Mouse (Mus musculus): ENCODE data around the gene Ptbp1. TPM values are rescaled to one million over a fixed set of nuclear protein-coding genes. Genes with fewer than 3 reads are reported as not detected.

Ptbp1 gene
- polyA plus RNA-seq, 1 experiment from 2014 or later, result 202 TPM

DNA sequence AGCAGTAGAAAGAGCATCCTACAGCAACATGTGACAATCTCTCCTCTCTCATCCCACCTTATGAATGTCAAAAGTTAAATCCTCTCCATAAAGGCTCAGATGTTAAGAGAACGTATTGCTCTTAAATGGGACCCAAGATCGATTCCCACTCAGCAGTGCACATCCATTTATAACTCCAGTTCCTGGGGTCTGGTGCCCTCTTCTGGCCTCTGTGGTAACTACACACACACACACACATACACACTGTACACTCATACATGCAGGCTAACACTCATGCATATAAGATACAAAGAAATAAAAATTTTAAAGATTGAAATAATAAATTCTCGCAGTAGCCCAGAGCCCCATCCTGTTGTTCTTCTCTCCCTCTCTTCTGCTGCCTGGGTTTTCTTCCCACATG lies 17.3 kb upstream of the Ptbp1 start:
- peaks cover 15% of the 10 kb centered on the region for H3K4me1 ChIP-seq

DNA sequence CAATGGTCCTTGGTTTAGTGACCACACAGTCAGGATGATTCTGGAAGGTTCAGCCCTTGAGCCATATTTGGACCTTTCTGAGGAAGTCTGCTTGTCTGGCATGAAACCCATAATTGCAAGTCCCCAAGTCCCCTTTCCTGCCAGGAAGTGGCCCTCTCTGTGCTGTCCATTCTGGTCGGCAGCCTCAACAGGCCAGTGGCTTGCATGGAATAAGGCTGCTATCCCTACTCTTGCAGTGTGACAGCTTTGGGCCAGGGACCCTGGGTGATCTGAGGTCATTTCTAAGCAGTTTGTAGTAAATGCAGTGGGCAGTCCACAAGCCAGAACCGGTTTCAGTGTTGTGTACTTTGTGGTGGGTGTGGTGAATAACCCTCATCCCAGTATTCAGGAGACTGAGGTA lies 16.1 kb upstream of the Ptbp1 start:
- Histone ChIP-seq H3K4me3 (no peak overlapping the region), H3K36me3 (no peaks in the 10 kb centered on the region), H3K4me2 (replicated peaks) (no peak overlapping the region), H3K9me3 (0 out of 2 replicates have a peak, but pooled peaks cover 3% of the 10 kb centered on the region), H3K4me1 (peaks cover 16% of the 10 kb centered on the region), H3K27ac (replicated peaks) (no peak overlapping the region), H3K9ac (replicated peaks) (no peak overlapping the region), H3K27me3 (no peaks in the 10 kb centered on the region)
- 67% methylated on average over 2 of the region's 2 CpGs for WGBS
- ATAC-seq (ENCODE audit: low FRiP score, low read depth), result no peak

More for the DNA sequence above, 17.3 kb upstream of the Ptbp1 start:
- H3K4me2 ChIP-seq (replicated peaks), result no peak overlapping the region
- H3K4me3 ChIP-seq, result no peak overlapping the region
- no peak overlapping the region for H3K27ac ChIP-seq (replicated peaks)
- 94% methylated on average over 3 of the region's 3 CpGs for WGBS
- no peak for ATAC-seq (ENCODE audit: low FRiP score, low read depth)
- no peak overlapping the region for H3K9ac ChIP-seq (replicated peaks)
- no peaks in the 10 kb centered on the region for H3K36me3 ChIP-seq
- no peaks in the 10 kb centered on the region for H3K27me3 ChIP-seq
- 0 out of 2 replicates have a peak, but pooled peaks cover 3% of the 10 kb centered on the region for H3K9me3 ChIP-seq

DNA sequence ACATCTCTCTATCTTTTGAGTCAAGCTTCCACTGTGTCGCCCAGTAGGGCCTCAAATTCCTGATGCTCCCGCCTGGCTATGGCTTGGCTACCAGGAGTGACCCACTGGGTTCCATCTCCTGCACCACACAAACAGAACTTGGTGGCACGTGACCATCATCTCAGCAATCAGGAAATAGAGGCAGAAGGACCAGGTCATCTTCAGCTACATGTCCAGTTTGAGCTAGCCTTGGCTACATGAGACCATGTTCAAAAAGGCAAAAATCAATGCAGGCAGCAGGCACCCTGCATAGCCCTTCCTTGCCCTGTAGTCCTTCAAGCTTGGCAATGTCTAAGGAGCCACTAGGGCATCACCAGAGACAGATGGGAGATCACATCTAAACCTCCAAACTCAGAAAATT lies 14.1 kb upstream of the Ptbp1 start:
- 0 out of 2 replicates have a peak, but pooled peaks cover 3% of the 10 kb centered on the region for H3K9me3 ChIP-seq
- H3K9ac ChIP-seq (replicated peaks), result no peak overlapping the region
- no peaks in the 10 kb centered on the region for H3K27me3 ChIP-seq
- H3K4me1 ChIP-seq, result peaks cover 20% of the 10 kb centered on the region
- WGBS, result 87% methylated on average over 3 of the region's 3 CpGs
- peak overlapping the region; percentile 69; the same call in 1 of the 2 replicates for H3K27ac ChIP-seq (replicated peaks)
- H3K36me3 ChIP-seq, result no peaks in the 10 kb centered on the region
- ATAC-seq (ENCODE audit: low FRiP score, low read depth), result no peak
- no peak overlapping the region for H3K4me2 ChIP-seq (replicated peaks)
- no peak overlapping the region for H3K4me3 ChIP-seq

DNA sequence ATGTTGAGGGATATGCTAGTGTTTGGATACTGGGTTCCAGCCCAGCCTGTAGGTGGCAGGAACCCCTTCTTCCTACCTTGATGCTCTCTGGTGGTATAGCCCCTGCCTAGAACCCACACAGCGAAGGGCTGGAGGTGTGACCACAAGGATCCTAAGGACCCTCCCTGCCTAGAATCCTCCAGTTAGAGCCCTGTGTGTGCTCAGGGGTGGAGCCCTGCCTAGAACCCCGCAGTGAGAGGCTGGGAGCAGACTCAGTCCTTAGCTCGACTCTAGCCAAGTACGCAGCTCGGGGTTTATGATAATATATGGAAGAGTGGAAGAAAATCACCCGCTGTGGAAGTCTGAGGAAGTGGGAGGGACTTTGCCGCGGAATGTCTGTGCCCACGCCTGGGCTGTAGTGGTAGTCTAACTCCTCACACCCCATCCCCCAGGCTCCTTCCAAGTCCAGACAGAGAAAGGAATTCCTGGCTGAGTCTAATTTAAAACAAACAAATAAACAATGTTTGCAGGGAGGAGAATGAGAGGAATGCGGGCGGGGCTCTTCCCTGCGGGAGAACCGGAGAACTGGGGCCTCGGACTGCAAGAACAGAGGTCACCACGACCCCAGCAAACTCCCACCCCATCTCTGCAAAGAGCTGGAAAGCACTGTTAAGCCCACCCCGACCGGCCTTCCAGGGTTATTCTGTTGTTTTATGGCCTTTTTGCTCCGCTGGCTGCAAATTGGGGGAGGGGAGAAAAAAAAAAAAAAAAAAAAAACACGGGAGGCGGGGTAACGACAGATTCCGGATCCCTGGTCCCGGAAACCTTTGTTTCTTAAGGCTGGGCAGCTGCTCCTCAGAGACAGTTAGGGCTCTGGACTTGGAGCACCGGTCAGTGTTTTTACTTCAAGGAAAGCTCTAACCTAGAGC lies 13.3 kb upstream of the Ptbp1 start:
- WGBS, result 1% methylated on average over 24 of the region's 24 CpGs

DNA sequence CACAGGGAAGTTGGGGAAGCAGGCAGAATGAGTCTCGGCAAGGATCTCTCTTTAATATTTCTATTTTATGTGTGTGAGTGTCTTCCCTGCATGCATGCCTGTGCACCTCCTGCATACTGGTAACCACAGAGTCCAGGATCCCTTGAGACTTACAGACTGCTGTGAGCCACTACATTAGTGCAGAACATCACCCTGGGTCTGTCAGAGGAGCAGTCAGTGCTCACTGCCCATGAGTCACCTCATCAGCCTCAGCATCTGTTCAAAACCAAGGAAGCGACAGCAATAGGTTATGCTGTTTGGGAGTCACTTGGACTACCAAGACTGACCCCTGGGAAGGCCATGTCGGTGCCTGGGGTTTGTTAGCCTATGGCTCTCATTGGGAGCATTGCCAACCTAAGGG lies 11.9 kb upstream of the Ptbp1 start:
- WGBS, result 79% methylated on average over 3 of the region's 3 CpGs
- ATAC-seq (ENCODE audit: low FRiP score, low read depth), result no peak
- Histone ChIP-seq H3K27me3 (no peaks in the 10 kb centered on the region), H3K27ac (replicated peaks) (no peak overlapping the region), H3K9ac (replicated peaks) (no peak overlapping the region), H3K4me2 (replicated peaks) (no peak overlapping the region), H3K36me3 (no peaks in the 10 kb centered on the region), H3K4me3 (no peak overlapping the region), H3K9me3 (no peaks in the 10 kb centered on the region), H3K4me1 (peaks cover 20% of the 10 kb centered on the region)

More for the DNA sequence above, 13.3 kb upstream of the Ptbp1 start:
- Histone ChIP-seq H3K4me2 (replicated peaks) (peak overlapping the region; percentile 58), H3K27ac (replicated peaks) (peak overlapping the region; percentile 69), H3K4me3 (peak overlapping the region; percentile 30), H3K27me3 (no peaks in the 10 kb centered on the region), H3K9me3 (0 out of 2 replicates have a peak, but pooled peaks cover 3% of the 10 kb centered on the region), H3K36me3 (no peaks in the 10 kb centered on the region), H3K9ac (replicated peaks) (peak overlapping the region; percentile 53), H3K4me1 (peaks cover 20% of the 10 kb centered on the region)
- ATAC-seq (ENCODE audit: low FRiP score, low read depth), result peak; percentile 82

DNA sequence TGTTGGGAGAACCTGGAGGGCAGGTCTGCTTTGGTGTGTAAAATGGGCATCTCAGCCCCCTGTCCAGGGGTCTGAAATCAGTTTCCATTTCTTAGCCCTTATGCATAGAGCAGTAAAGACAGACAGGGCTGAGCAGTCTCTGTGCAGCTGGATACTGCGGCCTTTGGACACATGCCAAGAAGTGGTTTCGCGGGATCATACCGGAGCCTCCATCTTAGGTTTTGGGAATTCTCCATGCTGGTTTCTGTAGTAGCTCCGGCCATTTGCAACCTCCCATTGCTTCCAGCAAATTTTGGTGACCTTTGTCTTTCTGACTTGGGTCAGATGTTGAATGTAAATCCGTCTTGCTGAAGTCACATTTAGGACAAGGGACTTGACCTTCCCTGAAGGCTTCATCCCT lies 10.8 kb upstream of the Ptbp1 start:
- ATAC-seq (ENCODE audit: low FRiP score, low read depth), result no peak
- Histone ChIP-seq H3K4me1 (peaks cover 20% of the 10 kb centered on the region), H3K27me3 (no peaks in the 10 kb centered on the region), H3K4me3 (no peak overlapping the region), H3K4me2 (replicated peaks) (no peak overlapping the region), H3K9me3 (no peaks in the 10 kb centered on the region), H3K9ac (replicated peaks) (no peak overlapping the region), H3K36me3 (no peaks in the 10 kb centered on the region), H3K27ac (replicated peaks) (no peak overlapping the region)
- 85% methylated on average over 6 of the region's 6 CpGs for WGBS

DNA sequence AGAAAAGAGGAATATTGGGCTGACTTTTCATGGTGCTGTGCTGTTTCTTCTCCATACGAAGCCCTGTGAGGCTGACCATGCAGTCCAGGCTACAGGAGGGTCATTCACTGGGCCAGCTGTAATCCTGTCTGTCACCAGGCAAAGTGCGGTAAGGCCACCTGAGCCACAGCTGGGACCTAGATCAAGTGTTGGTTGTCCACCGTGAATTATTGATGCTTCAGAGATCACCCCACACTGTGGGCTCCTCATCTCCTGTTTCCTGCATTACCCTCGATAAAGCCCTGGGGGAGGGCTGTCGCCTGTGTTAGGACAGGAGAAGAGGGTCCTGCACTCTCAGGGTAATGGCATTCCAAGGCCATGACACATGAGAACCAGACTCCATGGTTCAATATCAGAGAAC lies 7.7 kb upstream of the Ptbp1 start:
- WGBS, result 73% methylated on average over 5 of the region's 5 CpGs
- no peak overlapping the region for H3K4me3 ChIP-seq
- H3K9ac ChIP-seq (replicated peaks), result no peak overlapping the region
- H3K9me3 ChIP-seq, result no peaks in the 10 kb centered on the region
- no peaks in the 10 kb centered on the region for H3K36me3 ChIP-seq
- no peaks in the 10 kb centered on the region for H3K27me3 ChIP-seq
- peaks cover 13% of the 10 kb centered on the region for H3K4me1 ChIP-seq
- no peak overlapping the region for H3K4me2 ChIP-seq (replicated peaks)
- no peak overlapping the region for H3K27ac ChIP-seq (replicated peaks)
- no peak for ATAC-seq (ENCODE audit: low FRiP score, low read depth)

DNA sequence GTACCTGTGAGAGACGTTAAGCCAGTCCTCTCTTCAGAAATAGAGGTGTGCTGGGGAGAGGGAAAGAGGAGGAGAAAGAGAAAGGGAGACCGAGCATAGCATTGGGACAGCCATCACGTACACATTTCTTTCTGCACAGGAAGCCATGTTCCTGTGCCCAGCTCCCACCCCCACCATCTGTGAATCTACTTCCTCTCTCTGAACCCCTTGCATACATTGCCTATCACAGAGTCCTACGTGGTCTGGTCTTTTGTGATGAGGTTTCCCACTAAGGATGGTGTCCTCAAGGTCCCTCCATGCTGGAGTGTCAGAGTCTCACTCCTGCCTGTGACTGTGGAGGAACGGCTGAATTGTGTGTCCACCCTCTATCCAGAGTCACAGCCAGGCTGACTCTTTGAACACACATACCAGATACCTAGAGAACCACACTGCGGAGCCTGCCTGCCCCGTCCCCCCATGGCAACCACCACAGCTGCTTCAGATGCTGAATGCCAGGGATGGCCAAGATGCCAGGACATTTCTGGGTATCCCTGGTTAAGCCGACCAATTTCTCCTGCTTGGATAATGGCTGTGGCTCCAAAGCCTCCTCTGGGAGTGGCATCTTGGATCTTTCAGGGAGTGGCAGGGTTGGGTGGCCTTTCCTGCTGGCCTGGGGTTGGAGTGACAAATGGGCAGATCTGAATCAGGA lies 4.1 kb upstream of the Ptbp1 start:
- ATAC-seq (ENCODE audit: low FRiP score, low read depth), result no peak
- H3K4me1 ChIP-seq, result peaks cover 25% of the 10 kb centered on the region
- H3K27ac ChIP-seq (replicated peaks), result no peak overlapping the region
- no peaks in the 10 kb centered on the region for H3K9me3 ChIP-seq
- no peaks in the 10 kb centered on the region for H3K27me3 ChIP-seq
- no peak overlapping the region for H3K9ac ChIP-seq (replicated peaks)
- 87% methylated on average over 8 of the region's 8 CpGs for WGBS
- no peak overlapping the region for H3K4me2 ChIP-seq (replicated peaks)
- H3K36me3 ChIP-seq, result no peaks in the 10 kb centered on the region
- no peak overlapping the region for H3K4me3 ChIP-seq

DNA sequence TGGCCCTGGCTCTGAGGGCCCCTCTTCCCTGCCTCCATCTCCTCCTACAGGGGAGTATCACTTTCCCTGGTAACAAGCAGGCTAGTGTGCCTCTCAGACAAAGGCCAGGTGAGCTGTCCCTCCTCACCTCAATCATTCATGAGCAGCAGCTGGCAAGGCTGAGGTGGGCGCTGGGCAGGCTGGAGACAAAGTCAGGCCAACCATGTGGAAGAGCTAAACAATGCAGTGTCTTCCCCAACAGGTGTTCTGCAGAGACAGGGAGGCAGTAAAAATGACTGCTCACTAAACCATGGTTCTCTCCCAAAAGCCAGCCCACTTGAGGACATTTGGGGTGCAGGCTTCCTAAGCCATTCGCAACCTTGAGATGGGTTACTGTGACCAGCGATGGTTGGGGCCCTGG lies 2.6 kb upstream of the Ptbp1 start:
- Histone ChIP-seq H3K4me3 (no peak overlapping the region), H3K27ac (replicated peaks) (peak overlapping the region; percentile 99), H3K4me2 (replicated peaks) (peak overlapping the region; percentile 100), H3K27me3 (no peaks in the 10 kb centered on the region), H3K4me1 (peaks cover 37% of the 10 kb centered on the region), H3K9ac (replicated peaks) (peak overlapping the region; percentile 78; the same call in 1 of the 2 replicates), H3K9me3 (no peaks in the 10 kb centered on the region), H3K36me3 (peaks cover under 1% of the 10 kb centered on the region)
- WGBS, result 89% methylated on average over 3 of the region's 3 CpGs
- no peak for ATAC-seq (ENCODE audit: low FRiP score, low read depth)

DNA sequence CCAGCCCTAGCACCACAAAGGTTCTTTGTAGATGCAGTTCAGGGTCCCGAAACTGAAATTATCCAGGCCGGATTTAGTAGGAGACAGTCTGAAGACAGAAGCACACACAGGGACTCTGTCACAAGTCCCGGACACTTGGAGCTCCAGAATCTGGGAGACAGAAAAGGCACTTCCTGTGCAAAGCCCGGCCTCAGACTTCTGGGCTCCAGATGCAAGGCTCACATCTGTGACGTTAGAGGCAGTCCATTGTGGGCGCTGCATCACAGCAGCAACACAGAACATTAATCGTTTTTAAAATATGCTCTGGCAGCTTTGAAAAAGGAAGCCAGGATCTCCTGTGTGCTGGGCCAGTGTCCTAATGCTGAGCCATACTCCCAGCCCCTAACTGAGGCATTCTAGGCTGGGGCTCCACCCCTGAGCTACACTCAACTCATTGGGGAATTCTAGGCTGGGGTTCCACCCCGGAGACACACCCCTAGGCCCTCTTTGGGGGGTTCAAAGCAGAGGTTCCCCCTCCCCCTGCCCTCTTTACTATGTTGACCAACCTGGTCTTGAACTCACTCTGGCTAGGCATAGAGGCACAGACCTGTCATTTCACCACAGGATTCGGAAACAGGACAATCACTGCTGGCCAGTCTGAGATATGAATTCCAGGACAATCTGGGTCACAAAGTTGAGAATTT lies 2.0 kb upstream of the Ptbp1 start:
- no peak for ATAC-seq (ENCODE audit: low FRiP score, low read depth)
- H3K4me3 ChIP-seq, result peak overlapping the region; percentile 99
- H3K4me1 ChIP-seq, result peaks cover 43% of the 10 kb centered on the region
- peak overlapping the region; percentile 100 for H3K4me2 ChIP-seq (replicated peaks)
- H3K27ac ChIP-seq (replicated peaks), result peak overlapping the region; percentile 99
- WGBS, result 62% methylated on average over 9 of the region's 9 CpGs
- H3K36me3 ChIP-seq, result peaks cover 7% of the 10 kb centered on the region
- H3K9me3 ChIP-seq, result no peaks in the 10 kb centered on the region
- H3K27me3 ChIP-seq, result no peaks in the 10 kb centered on the region
- peak overlapping the region; percentile 78 for H3K9ac ChIP-seq (replicated peaks)

DNA sequence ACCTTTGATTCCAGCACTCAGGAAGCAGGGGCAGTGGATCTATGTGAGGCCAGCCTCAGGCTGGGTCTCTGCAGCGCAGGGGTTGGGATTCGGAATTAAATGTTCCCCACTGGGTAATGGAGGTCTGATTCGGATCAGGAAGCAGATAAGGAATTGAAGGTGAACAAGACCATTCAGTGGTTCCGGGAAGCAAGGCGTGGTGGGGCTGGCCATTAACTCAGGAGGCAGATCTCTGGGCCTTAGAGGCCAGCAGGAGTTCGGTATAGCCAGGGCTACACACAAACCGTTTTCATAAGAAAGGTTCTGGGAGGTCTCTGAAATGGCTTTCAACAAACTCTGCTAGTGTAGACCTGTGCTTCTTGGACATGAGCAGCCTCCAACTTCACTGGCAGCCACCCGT lies 1.4 kb upstream of the Ptbp1 start:
- Histone ChIP-seq H3K27ac (replicated peaks) (peak overlapping the region; percentile 99), H3K27me3 (no peaks in the 10 kb centered on the region), H3K4me1 (peaks cover 48% of the 10 kb centered on the region), H3K4me3 (peak overlapping the region; percentile 99), H3K9me3 (no peaks in the 10 kb centered on the region), H3K36me3 (peaks cover 11% of the 10 kb centered on the region), H3K4me2 (replicated peaks) (peak overlapping the region; percentile 100), H3K9ac (replicated peaks) (peak overlapping the region; percentile 78)
- ATAC-seq (ENCODE audit: low FRiP score, low read depth), result no peak
- 21% methylated on average over 8 of the region's 8 CpGs for whole genome bisulfite sequencing

Measured in midbrain, embryonic 12.5 days (tissue).